Mouse (Mus musculus) MEL-GATA-1-ER (cell line): ENCODE data around the gene Fus.
"Not testable (repeated sequence)": the region's sequence is repeated elsewhere in the genome, so short reads cannot be mapped to it uniquely, and the experiment has no call there.

ENCODE experiments used
- DNase-seq: peaks from one replicate; pipeline ENCODE4 v3.0.0-alpha.2; 2012; ENCODE audit warnings: low read depth; ENCODE audit errors: extremely low read depth

The Fus gene

GRCm38 (mm10) chr7:128004487-128005362, 37.5 kb downstream of the Fus start:
- no peak for DNase-seq

- no peak for DNase-seq
These were observed 38.9 kb downstream of the Fus start for GRCm38 (mm10) chr7:128006193-128006592.

GRCm38 (mm10) chr7:128009715-128010340, 42.6 kb downstream of the Fus start:
- DNase-seq = no peak

GRCm38 (mm10) chr7:128012136-128012780, 45.0 kb downstream of the Fus start:
- DNase-seq = no peak

GRCm38 (mm10) chr7:128013116-128013515, 45.9 kb downstream of the Fus start:
- DNase-seq = no peak

GRCm38 (mm10) chr7:128016134-128016533, 48.9 kb downstream of the Fus start:
- DNase-seq = not testable (repeated sequence)

- no peak for DNase-seq
These were observed 49.4 kb downstream of the Fus start for GRCm38 (mm10) chr7:128016650-128017049.

GRCm38 (mm10) chr7:128018275-128018674, 51.0 kb downstream of the Fus start:
- DNase-seq = no peak

GRCm38 (mm10) chr7:128019187-128019586, 51.9 kb downstream of the Fus start:
- no peak for DNase-seq

GRCm38 (mm10) chr7:128022974-128023373, 55.7 kb downstream of the Fus start:
- DNase-seq = no peak

GRCm38 (mm10) chr7:128023565-128023964, 56.3 kb downstream of the Fus start:
- DNase-seq = no peak

- DNase-seq = no peak
These were observed 57.1 kb downstream of the Fus start for GRCm38 (mm10) chr7:128024364-128024763.

GRCm38 (mm10) chr7:128024932-128025331, 57.7 kb downstream of the Fus start:
- DNase-seq = no peak

- no peak for DNase-seq
These were observed 58.1 kb downstream of the Fus start for GRCm38 (mm10) chr7:128025381-128025780.

- DNase-seq = peak; percentile 75
These were observed 64.2 kb downstream of the Fus start for GRCm38 (mm10) chr7:128031403-128031976.

GRCm38 (mm10) chr7:128032290-128032988, 65.2 kb downstream of the Fus start:
- no peak for DNase-seq

- no peak for DNase-seq
These were observed 65.7 kb downstream of the Fus start for GRCm38 (mm10) chr7:128032989-128033293.

- DNase-seq = no peak
These were observed 66.4 kb downstream of the Fus start for GRCm38 (mm10) chr7:128033616-128034015.
